Mouse (Mus musculus): ENCODE data around the gene Ift80. TPM values are rescaled to one million over a fixed set of nuclear protein-coding genes. Genes with fewer than 3 reads are reported as not detected.
"Not testable (repeated sequence)": the region's sequence is repeated elsewhere in the genome, so short reads cannot be mapped to it uniquely, and the experiment has no call there.

Ift80 gene
- total RNA-seq, 4 experiments from 2014 or later = 3.9 to 8.2 (median 5.2) TPM

DNA sequence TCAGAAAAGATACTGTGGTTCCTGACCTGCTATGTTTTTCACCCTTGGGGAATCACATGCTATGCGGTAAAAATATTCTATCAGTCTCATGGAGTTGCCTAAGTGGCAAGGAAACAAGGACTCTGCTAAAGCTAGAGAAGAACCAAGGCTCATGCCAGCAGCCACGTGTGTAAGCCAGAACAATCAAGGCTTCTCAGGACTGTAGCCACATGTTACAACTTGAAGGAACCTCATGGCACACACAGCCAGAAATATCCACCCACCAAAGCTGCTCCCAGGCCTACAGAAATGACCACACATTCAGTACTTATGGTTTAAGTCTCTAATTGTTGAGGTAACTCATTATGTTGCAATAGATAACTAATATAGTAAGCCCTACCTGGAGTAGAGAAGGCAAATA is 17.8 kb downstream of the Ift80 start:
- DNase-seq (ENCODE audit: low spot score) = no peak

GRCm38 (mm10) chr3:68980898-68981297 is 23.5 kb downstream of the Ift80 start:
- DNase-seq (ENCODE audit: low spot score) = peak; percentile 3

GRCm38 (mm10) chr3:68979187-68979586 is 25.2 kb downstream of the Ift80 start:
- no peak for DNase-seq (ENCODE audit: low spot score)

GRCm38 (mm10) chr3:68977696-68978095 is 26.7 kb downstream of the Ift80 start:
- DNase-seq (ENCODE audit: low spot score) = no peak

GRCm38 (mm10) chr3:68975533-68976490 is 28.6 kb downstream of the Ift80 start:
- no peak for DNase-seq (ENCODE audit: low spot score)

GRCm38 (mm10) chr3:68974639-68975532 is 29.5 kb downstream of the Ift80 start:
- DNase-seq (ENCODE audit: low spot score) = no peak

GRCm38 (mm10) chr3:68973574-68973973 is 30.8 kb downstream of the Ift80 start:
- DNase-seq (ENCODE audit: low spot score) = no peak

- DNase-seq (ENCODE audit: low spot score) = no peak
Measured at GRCm38 (mm10) chr3:68969091-68969590, 35.2 kb downstream of the Ift80 start.

GRCm38 (mm10) chr3:68967404-68967803 is 37.0 kb downstream of the Ift80 start:
- DNase-seq (ENCODE audit: low spot score) = no peak

DNA sequence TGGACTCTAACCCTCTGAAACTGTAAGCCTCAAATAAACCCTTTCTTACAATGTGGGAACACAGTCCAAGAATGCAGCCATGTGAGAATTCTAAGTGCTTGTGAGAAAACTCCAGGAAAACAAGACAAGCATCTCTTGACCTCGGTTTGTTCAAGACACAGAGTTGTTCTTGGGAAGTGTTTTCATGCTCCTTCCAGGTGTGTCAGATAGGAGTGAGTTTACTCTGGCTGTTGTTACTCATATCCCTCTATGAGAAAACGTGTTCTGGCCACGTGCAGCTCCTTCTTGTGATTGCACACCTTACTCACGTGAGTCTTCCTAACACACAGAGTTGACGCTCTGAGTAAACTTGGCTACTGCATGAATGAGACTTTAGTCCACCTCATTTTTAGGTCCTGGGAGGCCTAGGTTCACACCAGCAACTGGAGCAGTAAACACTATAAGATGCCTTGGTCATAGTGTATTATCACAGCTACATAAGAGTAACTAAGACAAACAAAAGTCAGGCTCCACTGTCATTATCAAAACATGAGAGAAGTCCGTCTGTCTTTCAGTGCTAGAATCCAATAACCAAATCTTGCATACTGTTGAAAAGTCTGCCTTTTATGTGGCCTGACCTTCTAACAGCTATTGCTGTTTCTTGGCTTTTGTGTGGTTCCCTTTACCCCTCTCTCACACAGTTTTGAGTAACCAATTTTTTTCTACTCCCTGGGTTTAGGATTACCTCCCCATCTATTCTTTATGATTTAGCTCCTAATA is 37.7 kb downstream of the Ift80 start:
- DNase-seq (ENCODE audit: low spot score) = no peak

GRCm38 (mm10) chr3:68964682-68965081 is 39.7 kb downstream of the Ift80 start:
- DNase-seq (ENCODE audit: low spot score) = no peak

GRCm38 (mm10) chr3:68957413-68957812 is 47.0 kb downstream of the Ift80 start:
- DNase-seq (ENCODE audit: low spot score) = no peak

DNA sequence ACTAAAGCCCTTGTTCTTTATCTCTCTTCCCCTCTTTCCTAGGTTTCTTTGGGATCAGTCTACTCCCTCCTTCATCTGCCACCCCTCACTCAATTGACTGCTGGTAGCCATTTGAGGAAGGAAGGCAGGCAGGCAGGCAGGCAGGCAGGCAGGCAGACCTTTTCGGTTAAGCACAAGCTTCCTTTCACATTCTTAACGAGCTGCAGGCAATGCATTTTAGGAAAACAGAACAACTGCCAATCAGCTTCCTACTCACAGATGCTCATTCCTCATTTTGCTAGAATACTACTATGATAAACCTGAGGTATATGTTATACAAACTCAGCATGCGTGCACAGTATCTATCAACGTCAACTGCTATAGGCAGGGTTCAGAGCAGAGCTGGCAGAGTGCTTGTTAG is 47.9 kb downstream of the Ift80 start:
- no peak for DNase-seq (ENCODE audit: low spot score)

DNA sequence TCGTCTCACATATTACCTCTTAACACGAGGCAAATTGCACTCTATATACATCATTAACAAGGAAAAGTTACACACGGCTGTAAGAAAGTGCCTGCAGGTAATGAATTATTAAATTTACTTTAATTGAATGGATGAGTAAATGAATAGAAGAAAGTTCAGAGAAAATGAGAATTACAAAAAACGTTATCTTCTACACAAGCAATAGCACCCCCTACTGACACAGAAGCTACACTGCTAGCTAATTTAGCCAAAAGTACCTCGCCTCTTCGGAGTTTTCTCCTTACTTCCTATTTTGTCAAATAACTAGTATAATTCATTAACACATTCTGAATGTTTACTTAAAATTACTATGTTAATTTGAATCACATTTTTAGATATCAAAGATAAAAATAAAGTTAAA is 49.9 kb downstream of the Ift80 start:
- DNase-seq (ENCODE audit: low spot score) = peak; percentile 27

GRCm38 (mm10) chr3:68952707-68953106 is 51.7 kb downstream of the Ift80 start:
- DNase-seq (ENCODE audit: low spot score) = no peak

DNA sequence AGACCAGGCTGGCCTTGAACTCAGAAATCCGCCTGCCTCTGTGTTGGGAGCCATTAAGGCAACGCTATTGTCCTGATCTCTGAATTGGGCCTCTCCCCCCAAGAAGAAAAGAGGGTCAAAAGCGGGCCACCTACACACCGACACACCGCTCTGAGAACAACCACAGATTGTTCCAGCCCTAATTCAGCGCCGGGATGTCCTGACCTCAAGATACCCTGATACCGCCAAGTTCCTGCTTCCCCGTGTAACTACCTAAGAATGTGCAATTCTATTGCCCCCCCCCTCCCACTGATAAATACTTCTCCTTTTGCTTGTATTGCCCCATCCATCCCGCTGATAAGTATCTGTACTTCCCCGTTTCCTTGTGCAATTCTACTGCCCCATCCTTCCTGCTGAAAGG is 52.4 kb downstream of the Ift80 start:
- DNase-seq (ENCODE audit: low spot score) = not testable (repeated sequence)

DNA sequence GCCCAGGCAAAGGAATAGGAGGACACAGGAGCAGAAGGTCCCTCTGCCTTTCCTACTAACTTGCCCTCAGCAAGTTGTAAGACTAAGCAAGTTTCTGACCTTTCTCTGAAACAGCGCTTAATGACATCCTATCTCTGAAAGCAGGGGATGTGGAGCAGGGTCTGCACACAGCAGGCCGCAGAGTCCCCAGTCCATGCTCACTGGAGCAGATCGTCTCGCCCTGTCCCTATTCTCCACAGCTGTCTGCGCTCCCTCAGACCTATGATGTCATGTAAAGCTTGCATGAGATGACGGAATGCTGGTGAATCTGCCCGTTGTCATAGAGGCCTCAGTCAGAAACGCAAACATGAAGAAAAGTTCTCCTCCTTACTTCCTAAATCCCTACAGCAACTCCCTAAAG is 55.0 kb downstream of the Ift80 start:
- no peak for DNase-seq (ENCODE audit: low spot score)

DNA sequence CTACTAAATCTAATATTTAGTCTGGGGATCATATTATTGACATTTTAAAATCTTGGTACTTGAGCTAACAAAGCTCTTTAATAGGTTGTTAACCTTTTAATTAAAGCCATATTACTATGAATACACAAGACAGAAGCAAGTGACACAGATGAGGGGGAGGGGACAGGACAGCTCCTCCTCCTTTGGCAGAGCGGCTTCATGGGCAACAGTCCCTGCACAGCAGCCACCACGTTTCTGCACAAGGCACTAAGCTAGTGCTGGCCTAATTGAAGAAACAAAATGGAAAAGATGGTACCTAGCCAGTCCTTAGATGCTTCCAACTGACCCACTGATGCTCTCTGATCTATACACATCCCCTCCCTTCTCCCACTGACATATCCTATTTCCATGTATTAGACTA is 55.5 kb downstream of the Ift80 start:
- DNase-seq (ENCODE audit: low spot score) = no peak

DNA sequence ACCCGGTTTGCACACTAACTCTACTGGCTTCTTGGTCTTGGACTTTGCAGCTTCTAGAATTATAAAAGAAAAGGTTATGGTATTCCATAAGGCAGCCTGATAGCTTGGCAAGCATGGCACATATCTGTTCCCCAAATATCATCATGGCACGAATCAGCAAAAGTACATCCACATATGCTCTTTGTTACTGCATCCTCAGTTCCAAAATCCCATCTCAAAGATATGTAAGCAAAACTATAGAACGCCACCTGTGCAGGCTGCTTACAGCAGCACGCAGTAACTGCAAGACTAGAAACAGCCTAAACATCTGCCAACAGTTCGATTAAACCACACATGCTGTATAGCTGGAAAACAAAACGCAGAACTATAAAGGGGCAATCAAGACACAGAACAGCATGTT is 62.5 kb downstream of the Ift80 start:
- DNase-seq (ENCODE audit: low spot score) = no peak

DNA sequence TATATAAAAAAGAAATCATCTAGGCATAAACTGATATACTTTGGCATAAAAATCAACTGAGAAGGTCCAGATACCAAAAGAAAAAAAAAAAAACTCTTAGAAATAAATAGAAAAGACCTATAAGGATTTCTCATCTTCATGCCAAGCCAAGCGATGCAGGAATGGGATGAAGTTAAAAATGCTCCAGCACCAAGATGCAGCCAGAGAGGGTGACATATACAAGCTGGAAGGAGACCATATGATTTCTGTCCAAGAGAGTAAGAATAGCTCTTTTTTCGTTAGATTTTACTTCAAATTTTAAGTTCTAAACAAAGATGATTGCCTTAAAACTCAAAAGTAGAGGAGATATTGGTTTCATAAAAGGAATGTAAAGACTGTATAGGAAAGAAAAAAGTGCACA is 64.1 kb downstream of the Ift80 start:
- DNase-seq (ENCODE audit: low spot score) = no peak

DNA sequence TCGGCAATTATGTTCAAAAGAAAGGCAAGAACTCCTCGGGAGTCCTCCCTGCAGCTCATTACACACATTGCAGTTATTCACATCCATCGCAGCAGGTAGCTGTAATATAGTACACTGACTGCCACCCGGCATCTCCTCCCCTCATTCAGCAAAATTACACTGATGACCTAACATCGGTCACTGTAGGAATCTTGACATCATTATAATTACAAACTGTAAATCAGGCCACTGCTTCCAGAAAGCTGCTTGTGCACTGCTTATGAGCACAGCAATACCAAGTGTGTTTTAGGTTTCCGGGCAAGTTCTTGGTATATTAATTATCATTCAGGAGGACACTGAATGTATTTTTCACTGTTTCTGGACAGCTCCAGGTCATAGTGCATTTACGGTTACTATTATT is 65.1 kb downstream of the Ift80 start:
- no peak for DNase-seq (ENCODE audit: low spot score)

- DNase-seq (ENCODE audit: low spot score) = no peak
Measured at GRCm38 (mm10) chr3:68936709-68937108, 67.7 kb downstream of the Ift80 start.

Data from heart, adult 8-10 months (tissue).